Mouse (Mus musculus) midbrain, embryonic 15.5 days (tissue): ENCODE results near the gene Pygm. TPM values are rescaled to one million over a fixed set of nuclear protein-coding genes. Genes with fewer than 3 reads are reported as not detected.

Experiments
- ATAC-seq: fragments of 200-750 bp; cut with Nextera tagmentation; replicated peaks from 2 replicates; pipeline ENCODE4 v1.8.0; 2017; ENCODE audit warnings: moderate TSS enrichment
- H3K27ac ChIP-seq: fragments of 300-500 bp; sonication (generic); 2 replicates; pipeline ENCODE4 v1.5.1; 2015; ENCODE audit warnings: mild to moderate bottlenecking, inconsistent platforms
- H3K27me3 ChIP-seq: fragments of 300-500 bp; sonication (generic); replicated peaks from 2 replicates; pipeline ENCODE4 v1.6.1; 2015; ENCODE audit warnings: inconsistent platforms
- H3K36me3 ChIP-seq: fragments of 300-500 bp; sonication (generic); replicated peaks from 2 replicates; pipeline ENCODE4 v1.6.1; 2015; ENCODE audit warnings: inconsistent platforms
- H3K4me1 ChIP-seq: fragments of 300-500 bp; sonication (generic); 2 replicates; pipeline ENCODE4 v1.6.1; 2015; ENCODE audit warnings: inconsistent platforms
- H3K4me2 ChIP-seq: fragments of 300-500 bp; sonication (generic); 2 replicates; pipeline ENCODE4 v1.6.1; 2015; ENCODE audit warnings: inconsistent platforms, mild to moderate bottlenecking, moderate library complexity
- H3K4me3 ChIP-seq: fragments of 300-500 bp; sonication (generic); 2 replicates; pipeline ENCODE4 v1.5.1; 2015; ENCODE audit warnings: mild to moderate bottlenecking, inconsistent platforms
- H3K9ac ChIP-seq: fragments of 300-500 bp; sonication (generic); 2 replicates; pipeline ENCODE4 v1.6.1; 2015; ENCODE audit warnings: mild to moderate bottlenecking, inconsistent platforms
- H3K9me3 ChIP-seq: fragments of 300-500 bp; sonication (generic); 2 replicates; pipeline ENCODE4 v1.6.1; 2016; ENCODE audit warnings: inconsistent platforms
- WGBS: fragments of 180-500 bp; shearing (Covaris S2); methylation state at CpG from one replicate; pipeline ENCODE4 v1.1.7; 2015; ENCODE audit warnings: mixed read lengths; 5-methylcytosine and 5-hydroxymethylcytosine counted together
- polyA plus RNA-seq: library from polyadenylated mRNA; unstranded; fragments of >200 nt; fragmentation: Nextera tagmentation; extraction: Ambion mirVana; gene quantifications from 2 replicates; pipeline ENCODE4 v1.2.1, GENCODE M21; 2015

Gene Pygm
- 5.9 and 9.5 TPM in 2 replicates for polyA plus RNA-seq

GRCm38 (mm10) chr19:6384128-6384527 lies at the start of gene Pygm:
Pygm (plus strand) TSS chr19:6384399.
- H3K27ac ChIP-seq, result no peak within 1 kb of the TSS
- H3K9me3 ChIP-seq, result no peaks in the 10 kb centered on the region
- no peaks in the 10 kb centered on the region for H3K36me3 ChIP-seq
- WGBS, result 10% methylated on average over 7 of the region's 7 CpGs
- no peak within 1 kb of the TSS for H3K4me2 ChIP-seq
- H3K27me3 ChIP-seq, result no peaks in the 10 kb centered on the region
- no peak for ATAC-seq
- no peak within 1 kb of the TSS for H3K4me3 ChIP-seq
- H3K9ac ChIP-seq, result no peak within 1 kb of the TSS; the same call in 1 of the 2 replicates
- no peaks in the 10 kb centered on the region for H3K4me1 ChIP-seq

- Histone ChIP-seq H3K9me3 (no peaks in the 10 kb centered on the region), H3K27ac (peak within 1 kb of the TSS; percentile 83), H3K27me3 (0 out of 2 replicates have a peak, but pooled peaks cover 2% of the 10 kb centered on the region), H3K4me2 (peak within 1 kb of the TSS; percentile 91), H3K4me1 (peaks cover 32% of the 10 kb centered on the region), H3K36me3 (peaks cover 29% of the 10 kb centered on the region), H3K9ac (peak within 1 kb of the TSS; percentile 76), H3K4me3 (peak within 1 kb of the TSS; percentile 72)
- under 1% methylated on average over 42 of the region's 43 CpGs for WGBS
- peak; percentile 94 for ATAC-seq
Measured at GRCm38 (mm10) chr19:6334673-6335457, 49.3 kb upstream of the Pygm start, which contains the start of gene Men1. Men1 (plus strand) TSS chr19:6334979.

- ATAC-seq, result no peak
- peak overlapping the region; percentile 76 for H3K9ac ChIP-seq
- peaks cover 32% of the 10 kb centered on the region for H3K4me1 ChIP-seq
- H3K27me3 ChIP-seq, result 0 out of 2 replicates have a peak, but pooled peaks cover 3% of the 10 kb centered on the region
- peaks cover 33% of the 10 kb centered on the region for H3K36me3 ChIP-seq
- H3K4me2 ChIP-seq, result peak overlapping the region; percentile 91
- H3K4me3 ChIP-seq, result peak overlapping the region; percentile 72
- peak overlapping the region; percentile 83 for H3K27ac ChIP-seq
- no peaks in the 10 kb centered on the region for H3K9me3 ChIP-seq
- WGBS, result under 1% methylated on average over 25 of the region's 25 CpGs
Measured at GRCm38 (mm10) chr19:6335458-6335827, 48.8 kb upstream of the Pygm start.

- H3K36me3 ChIP-seq, result peaks cover 33% of the 10 kb centered on the region
- 97% methylated on average over 10 of the region's 10 CpGs for WGBS
- no peak overlapping the region for H3K27ac ChIP-seq
- no peaks in the 10 kb centered on the region for H3K9me3 ChIP-seq
- peak overlapping the region; percentile 91 for H3K4me2 ChIP-seq
- peak overlapping the region; percentile 76 for H3K9ac ChIP-seq
- ATAC-seq, result no peak
- peak overlapping the region; percentile 72 for H3K4me3 ChIP-seq
- peaks cover 37% of the 10 kb centered on the region for H3K4me1 ChIP-seq
- H3K27me3 ChIP-seq, result 0 out of 2 replicates have a peak, but pooled peaks cover 3% of the 10 kb centered on the region
Measured at GRCm38 (mm10) chr19:6336920-6337319, 47.3 kb upstream of the Pygm start.

GRCm38 (mm10) chr19:6338171-6338570 lies 46.0 kb upstream of the Pygm start:
- H3K4me1 ChIP-seq, result peaks cover 36% of the 10 kb centered on the region
- H3K4me3 ChIP-seq, result no peak overlapping the region
- WGBS, result 94% methylated on average over 7 of the region's 7 CpGs
- H3K4me2 ChIP-seq, result no peak overlapping the region
- no peak for ATAC-seq
- 0 out of 2 replicates have a peak, but pooled peaks cover 3% of the 10 kb centered on the region for H3K27me3 ChIP-seq
- no peak overlapping the region for H3K9ac ChIP-seq
- no peak overlapping the region for H3K27ac ChIP-seq
- H3K9me3 ChIP-seq, result no peaks in the 10 kb centered on the region
- H3K36me3 ChIP-seq, result peaks cover 33% of the 10 kb centered on the region

- Histone ChIP-seq H3K4me3 (no peak overlapping the region), H3K27me3 (0 out of 2 replicates have a peak, but pooled peaks cover 3% of the 10 kb centered on the region), H3K9me3 (no peaks in the 10 kb centered on the region), H3K36me3 (peaks cover 33% of the 10 kb centered on the region), H3K27ac (no peak overlapping the region), H3K9ac (no peak overlapping the region), H3K4me1 (peaks cover 36% of the 10 kb centered on the region), H3K4me2 (no peak overlapping the region)
- WGBS, result 93% methylated on average over 11 of the region's 11 CpGs
- no peak for ATAC-seq
Measured at GRCm38 (mm10) chr19:6338716-6339115, 45.5 kb upstream of the Pygm start.

- H3K27me3 ChIP-seq, result 0 out of 2 replicates have a peak, but pooled peaks cover 3% of the 10 kb centered on the region
- H3K9me3 ChIP-seq, result no peaks in the 10 kb centered on the region
- 93% methylated on average over 6 of the region's 6 CpGs for WGBS
- no peak for ATAC-seq
- H3K4me2 ChIP-seq, result no peak overlapping the region
- no peak overlapping the region for H3K9ac ChIP-seq
- H3K4me3 ChIP-seq, result no peak overlapping the region
- no peak overlapping the region for H3K27ac ChIP-seq
- peaks cover 33% of the 10 kb centered on the region for H3K4me1 ChIP-seq
- peaks cover 38% of the 10 kb centered on the region for H3K36me3 ChIP-seq
Measured at GRCm38 (mm10) chr19:6339191-6339590, 45.0 kb upstream of the Pygm start.

- no peak overlapping the region for H3K4me3 ChIP-seq
- 0 out of 2 replicates have a peak, but pooled peaks cover 3% of the 10 kb centered on the region for H3K27me3 ChIP-seq
- H3K4me2 ChIP-seq, result no peak overlapping the region; the same call in 1 of the 2 replicates
Measured at GRCm38 (mm10) chr19:6339890-6340504, 44.2 kb upstream of the Pygm start.

GRCm38 (mm10) chr19:6340524-6341452 lies 43.4 kb upstream of the Pygm start, which contains the start of gene Map4k2:
Map4k2 (plus strand) TSS chr19:6341135.
- H3K27ac ChIP-seq, result peak within 1 kb of the TSS; percentile 1; the same call in 1 of the 2 replicates
- peak within 1 kb of the TSS; percentile 56 for H3K9ac ChIP-seq
- ATAC-seq, result peak; percentile 32
- H3K27me3 ChIP-seq, result 0 out of 2 replicates have a peak, but pooled peaks cover 3% of the 10 kb centered on the region
- no peaks in the 10 kb centered on the region for H3K9me3 ChIP-seq
- H3K4me2 ChIP-seq, result peak within 1 kb of the TSS; percentile 91
- 7% methylated on average over 70 of the region's 72 CpGs for WGBS
- H3K4me1 ChIP-seq, result peaks cover 27% of the 10 kb centered on the region
- H3K36me3 ChIP-seq, result peaks cover 48% of the 10 kb centered on the region
- H3K4me3 ChIP-seq, result peak within 1 kb of the TSS; percentile 47

More at GRCm38 (mm10) chr19:6339890-6340504, 44.2 kb upstream of the Pygm start:
- H3K9me3 ChIP-seq, result no peaks in the 10 kb centered on the region
- no peak overlapping the region for H3K9ac ChIP-seq
- H3K4me1 ChIP-seq, result peaks cover 29% of the 10 kb centered on the region
- WGBS, result 58% methylated on average over 15 of the region's 15 CpGs
- no peak overlapping the region for H3K27ac ChIP-seq
- peaks cover 44% of the 10 kb centered on the region for H3K36me3 ChIP-seq
- ATAC-seq, result no peak

GRCm38 (mm10) chr19:6341453-6342077 lies 42.6 kb upstream of the Pygm start:
- Histone ChIP-seq H3K4me3 (peak overlapping the region; percentile 47), H3K4me1 (peaks cover 19% of the 10 kb centered on the region), H3K9me3 (no peaks in the 10 kb centered on the region), H3K36me3 (peaks cover 52% of the 10 kb centered on the region), H3K27ac (peak overlapping the region; percentile 1; the same call in 1 of the 2 replicates), H3K4me2 (peak overlapping the region; percentile 91), H3K9ac (peak overlapping the region; percentile 56), H3K27me3 (0 out of 2 replicates have a peak, but pooled peaks cover 3% of the 10 kb centered on the region)
- 10% methylated on average over 23 of the region's 23 CpGs for WGBS
- ATAC-seq, result no peak
